Mouse (Mus musculus) gastrocnemius, adult 8-10 months (tissue): ENCODE measurements around the gene Des. TPM values are rescaled to one million over a fixed set of nuclear protein-coding genes. Genes with fewer than 3 reads are reported as not detected.

ENCODE experiments used
- total RNA-seq, 4 experiments: library from RNA; stranded (reverse); gene quantifications; 2 replicates each; pipeline ENCODE4 v1.2.4; 2022

The Des gene
- total RNA-seq, 4 experiments from 2014 or later: 2,187 to 2,605 (median 2,481) TPM

Other genes with a start within 250 kb of the Des start
- 1 to 10 TPM; 4.3 to 5.7 (median 4.7) TPM for gene Nhej1, start 235.1 kb upstream of the Des start, total RNA-seq
- under 1 TPM in 2 of 4 experiments, not detected in 2; 0.22 to 0.27 TPM for gene Slc23a3, start 226.4 kb upstream of the Des start, total RNA-seq
- 10 to 100 TPM; 15.6 to 18.5 (median 15.9) TPM for gene Cnppd1, start 217.6 kb upstream of the Des start, total RNA-seq
- gene Retreg2, start 217.6 kb upstream of the Des start, total RNA-seq: 10 to 100 TPM in 1 of 4 experiments, 1 to 10 TPM in 3; 7.6 to 10.3 (median 9.2) TPM
- gene Zfand2b, start 191.7 kb upstream of the Des start, total RNA-seq: 10 to 100 TPM; 14.1 to 20.1 (median 15.3) TPM
- 10 to 100 TPM; 18.4 to 20.8 (median 19.1) TPM for gene Abcb6, start 179.9 kb upstream of the Des start, total RNA-seq
- gene Ankzf1, start 168.2 kb upstream of the Des start, total RNA-seq: 1 to 10 TPM; 3.4 to 5.9 (median 4.2) TPM
- gene Atg9a, start 168.1 kb upstream of the Des start, total RNA-seq: 100 to 1,000 TPM in 3 of 4 experiments, 10 to 100 TPM in 1; 98.1 to 122 (median 111) TPM
- gene Glb1l, start 149.5 kb upstream of the Des start, total RNA-seq: 1 to 10 TPM in 2 of 4 experiments, under 1 TPM in 2; 0.73 to 2.3 (median 1.3) TPM
- gene Stk16, start 149.5 kb upstream of the Des start, total RNA-seq: 10 to 100 TPM; 15.2 to 20.5 (median 19.6) TPM
- gene Tuba4a, start 140.5 kb upstream of the Des start, total RNA-seq: 1,000 to 10,000 TPM; 1,243 to 1,380 (median 1,348) TPM
- not detected for gene A630095N17Rik, start 128.2 kb upstream of the Des start, total RNA-seq
- 10 to 100 TPM; 84.3 to 97.1 (median 85.1) TPM for gene Dnajb2, start 123.9 kb upstream of the Des start, total RNA-seq
- under 1 TPM in 3 of 4 experiments, not detected in 1; 0.07 to 0.31 (median 0.08) TPM for gene Ptprn, start 95.8 kb upstream of the Des start, total RNA-seq
- gene Resp18, start 81.9 kb upstream of the Des start, total RNA-seq: not detected
- gene Dnpep, start 42.3 kb upstream of the Des start, total RNA-seq: 10 to 100 TPM; 38.7 to 46.5 (median 44.1) TPM
- gene Speg, start 15.0 kb downstream of the Des start, total RNA-seq: 100 to 1,000 TPM; 283 to 320 (median 317) TPM
- gene Gmppa, start 75.6 kb downstream of the Des start, total RNA-seq: 10 to 100 TPM; 41.1 to 50.3 (median 42.8) TPM
- gene Asic4, start 90.1 kb downstream of the Des start, total RNA-seq: not detected
- gene Chpf, start 119.0 kb downstream of the Des start, total RNA-seq: 1 to 10 TPM; 2.0 to 3.5 (median 2.5) TPM
- not detected for gene Tmem198, start 119.2 kb downstream of the Des start, total RNA-seq
- gene Obsl1, start 146.1 kb downstream of the Des start, total RNA-seq: 10 to 100 TPM; 22.2 to 38.4 (median 28.3) TPM
- gene Inha, start 146.7 kb downstream of the Des start, total RNA-seq: 1 to 10 TPM in 3 of 4 experiments, under 1 TPM in 1; 0.59 to 2.0 (median 1.5) TPM
- gene Stk11ip, start 161.2 kb downstream of the Des start, total RNA-seq: 1 to 10 TPM; 7.1 to 9.9 (median 8.8) TPM
- 1 to 10 TPM; 4.8 to 9.8 (median 7.4) TPM for gene Slc4a3, start 185.9 kb downstream of the Des start, total RNA-seq